Mouse (Mus musculus): Measurements from ENCODE around the gene Cd59a.
"Not testable (repeated sequence)": the region's sequence is repeated elsewhere in the genome, so short reads cannot be mapped to it uniquely, and the experiment has no call there.

Cd59a gene

GRCm38 (mm10) chr2:104095741-104096213 is at the start of gene Cd59a:
Gene Cd59a, plus strand, starts transcription at chr2:104095801.
- DNase-seq, result peak; percentile 94

GRCm38 (mm10) chr2:104058381-104058780 is 37.2 kb upstream of the Cd59a start:
- no peak for DNase-seq

GRCm38 (mm10) chr2:104058954-104059353 is 36.6 kb upstream of the Cd59a start:
- DNase-seq, result no peak

GRCm38 (mm10) chr2:104059786-104060185 is 35.8 kb upstream of the Cd59a start:
- DNase-seq, result no peak

GRCm38 (mm10) chr2:104060996-104061395 is 34.6 kb upstream of the Cd59a start:
- DNase-seq, result no peak

- DNase-seq, result no peak
These were observed 32.9 kb upstream of the Cd59a start for GRCm38 (mm10) chr2:104062665-104063064.

GRCm38 (mm10) chr2:104064152-104064551 is 31.4 kb upstream of the Cd59a start:
- DNase-seq, result no peak

GRCm38 (mm10) chr2:104065526-104065925 is 30.1 kb upstream of the Cd59a start, which contains the start of gene Gm10912:
Gene Gm10912, plus strand, starts transcription at chr2:104065826.
- not testable (repeated sequence) for DNase-seq

- not testable (repeated sequence) for DNase-seq
These were observed 27.2 kb upstream of the Cd59a start, which contains the start of gene Gm10799 for GRCm38 (mm10) chr2:104068450-104068849. Gene Gm10799, minus strand, starts transcription at chr2:104068550.

- peak; percentile 66 to 81 for DNase-seq
These were observed 25.9 kb upstream of the Cd59a start, which contains the start of gene Cd59b for GRCm38 (mm10) chr2:104069704-104070185. Gene Cd59b, plus strand, starts transcription at chr2:104069849.

- not testable (repeated sequence) for DNase-seq
These were observed 17.3 kb upstream of the Cd59a start for GRCm38 (mm10) chr2:104078285-104078684.

GRCm38 (mm10) chr2:104081436-104082050 is 14.1 kb upstream of the Cd59a start:
- not testable (repeated sequence) for DNase-seq

GRCm38 (mm10) chr2:104082474-104082873 is 13.1 kb upstream of the Cd59a start:
- no peak for DNase-seq

GRCm38 (mm10) chr2:104084027-104084426 is 11.6 kb upstream of the Cd59a start:
- DNase-seq, result not testable (repeated sequence)

GRCm38 (mm10) chr2:104087562-104087961 is 8.0 kb upstream of the Cd59a start:
- DNase-seq, result not testable (repeated sequence)

GRCm38 (mm10) chr2:104093305-104093704 is 2.3 kb upstream of the Cd59a start:
- DNase-seq, result no peak

- DNase-seq, result peak in 1 of 2 experiments; percentile 21
These were observed 655 bp downstream of the Cd59a start for GRCm38 (mm10) chr2:104096256-104096655.

- not testable (repeated sequence) for DNase-seq
These were observed 1.2 kb downstream of the Cd59a start for GRCm38 (mm10) chr2:104096796-104097195.

GRCm38 (mm10) chr2:104097396-104097795 is 1.8 kb downstream of the Cd59a start:
- DNase-seq, result not testable (repeated sequence)

- no peak for DNase-seq
These were observed 3.1 kb downstream of the Cd59a start for GRCm38 (mm10) chr2:104098529-104099230.

GRCm38 (mm10) chr2:104099231-104099585 is 3.6 kb downstream of the Cd59a start:
- DNase-seq, result no peak

GRCm38 (mm10) chr2:104099946-104100345 is 4.3 kb downstream of the Cd59a start:
- no peak for DNase-seq

- no peak for DNase-seq
These were observed 9.2 kb downstream of the Cd59a start for GRCm38 (mm10) chr2:104104800-104105199.

- not testable (repeated sequence) for DNase-seq
These were observed 13.4 kb downstream of the Cd59a start for GRCm38 (mm10) chr2:104109021-104109420.
